Mouse (Mus musculus) forebrain, embryonic 13.5 days (tissue): ENCODE measurements at regions not wholly inside any gene's neighbourhood (a gene's known extent, or its start where the extent isn't known, plus 50 kb on each side); places are given as distances from the start of the nearest gene placed in this dataset.
A peak's percentile ranks its signal among the peaks of the same experiment; 100 is the strongest.

Experiments
- ATAC-seq: fragments of 200-750 bp; cut with Nextera tagmentation; 2 replicates; pipeline ENCODE4 v1.8.0; 2017
- H3K27ac ChIP-seq: fragments of 300-500 bp; sonication (generic); 2 replicates; pipeline ENCODE4 v1.5.1; 2015; ENCODE audit warnings: inconsistent platforms, mild to moderate bottlenecking, moderate library complexity
- H3K27me3 ChIP-seq: fragments of 300-500 bp; sonication (generic); 2 replicates; pipeline ENCODE4 v1.6.1; 2015; ENCODE audit warnings: mild to moderate bottlenecking, inconsistent platforms
- H3K36me3 ChIP-seq: fragments of 300-500 bp; sonication (generic); 2 replicates; pipeline ENCODE4 v1.6.1; 2015; ENCODE audit warnings: mild to moderate bottlenecking, inconsistent platforms; ENCODE audit not compliant: poor library complexity, severe bottlenecking
- H3K4me1 ChIP-seq: fragments of 300-500 bp; sonication (generic); 2 replicates; pipeline ENCODE4 v1.6.1; 2015; ENCODE audit warnings: inconsistent platforms
- H3K4me2 ChIP-seq: fragments of 300-500 bp; sonication (generic); 2 replicates; pipeline ENCODE4 v1.6.1; 2015; ENCODE audit warnings: inconsistent platforms, mild to moderate bottlenecking, moderate library complexity
- H3K4me3 ChIP-seq: fragments of 300-500 bp; sonication (generic); 2 replicates; pipeline ENCODE4 v1.5.1; 2015; ENCODE audit warnings: mild to moderate bottlenecking, inconsistent platforms
- H3K9ac ChIP-seq: fragments of 300-500 bp; sonication (generic); 2 replicates; pipeline ENCODE4 v1.6.1; 2015; ENCODE audit warnings: mild to moderate bottlenecking, inconsistent platforms
- H3K9me3 ChIP-seq: fragments of 300-500 bp; sonication (generic); replicated peaks from 2 replicates; pipeline ENCODE4 v1.6.1; 2016; ENCODE audit warnings: inconsistent platforms
- WGBS: fragments of 180-500 bp; shearing (Covaris S2); methylation state at CpG from one replicate; pipeline ENCODE4 v1.1.7; 2015; 5-methylcytosine and 5-hydroxymethylcytosine counted together

DNA sequence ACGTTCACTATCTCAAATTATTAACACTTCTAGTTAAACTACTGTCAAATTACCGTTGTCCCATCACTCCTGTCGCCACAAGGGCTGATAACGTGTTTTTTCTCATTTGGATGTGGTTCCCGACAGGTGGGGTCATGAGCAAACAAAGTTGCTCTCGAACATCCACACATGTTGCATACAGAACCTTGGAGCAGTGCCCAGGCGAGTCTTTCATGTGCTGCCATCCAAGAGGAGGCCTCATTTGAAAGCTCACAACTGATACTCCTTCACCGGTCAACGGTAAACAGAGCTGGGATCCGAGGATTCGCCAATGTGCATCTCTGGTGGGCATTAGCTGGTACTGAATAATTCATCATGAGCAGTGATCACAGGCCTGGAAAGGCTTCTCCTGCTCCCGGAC lies 253.4 kb upstream of the Usp24 start:
- H3K4me3 ChIP-seq: no peak overlapping the region
- H3K36me3 ChIP-seq: no peaks in the 10 kb centered on the region
- no peak overlapping the region for H3K27ac ChIP-seq
- no peaks in the 10 kb centered on the region for H3K27me3 ChIP-seq
- no peak overlapping the region for H3K4me2 ChIP-seq
- H3K4me1 ChIP-seq: 0 out of 2 replicates have a peak, but pooled peaks cover 4% of the 10 kb centered on the region
- no peak overlapping the region for H3K9ac ChIP-seq
- H3K9me3 ChIP-seq: no peaks in the 10 kb centered on the region
- WGBS: 57% methylated on average over 12 of the region's 12 CpGs
- ATAC-seq: no peak

DNA sequence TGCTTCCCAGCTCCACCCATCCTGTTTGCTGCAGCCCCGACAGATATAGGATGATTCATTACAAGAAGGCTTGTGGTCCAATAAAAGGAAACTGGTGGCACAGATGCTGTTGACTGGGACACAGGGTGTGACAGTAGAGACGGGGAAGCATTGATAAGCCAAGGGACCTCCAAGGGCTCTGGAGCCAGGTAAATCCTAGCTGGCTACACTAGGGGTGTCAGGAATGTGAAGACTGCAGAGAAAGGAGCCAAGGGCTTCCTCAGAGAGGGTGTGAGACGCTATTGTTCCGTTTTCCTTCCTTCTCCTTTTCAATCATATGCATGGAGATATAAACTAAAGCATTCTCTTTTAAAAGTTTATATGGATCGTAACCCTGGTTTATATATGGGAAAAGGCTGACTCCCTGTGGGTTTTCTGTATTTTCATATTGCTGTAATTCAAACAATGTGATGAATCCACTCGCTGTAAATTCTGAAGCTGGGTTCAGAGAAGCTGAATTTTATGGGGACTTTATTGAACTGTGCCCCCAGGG lies 252.1 kb upstream of the Usp24 start:
- WGBS: 81% methylated on average over 6 of the region's 6 CpGs
- H3K4me1 ChIP-seq: 0 out of 2 replicates have a peak, but pooled peaks cover 4% of the 10 kb centered on the region
- H3K27ac ChIP-seq: no peak overlapping the region
- no peak overlapping the region for H3K4me2 ChIP-seq
- H3K4me3 ChIP-seq: no peak overlapping the region
- H3K9me3 ChIP-seq: no peaks in the 10 kb centered on the region
- H3K36me3 ChIP-seq: no peaks in the 10 kb centered on the region
- no peak for ATAC-seq
- H3K9ac ChIP-seq: no peak overlapping the region
- no peaks in the 10 kb centered on the region for H3K27me3 ChIP-seq

DNA sequence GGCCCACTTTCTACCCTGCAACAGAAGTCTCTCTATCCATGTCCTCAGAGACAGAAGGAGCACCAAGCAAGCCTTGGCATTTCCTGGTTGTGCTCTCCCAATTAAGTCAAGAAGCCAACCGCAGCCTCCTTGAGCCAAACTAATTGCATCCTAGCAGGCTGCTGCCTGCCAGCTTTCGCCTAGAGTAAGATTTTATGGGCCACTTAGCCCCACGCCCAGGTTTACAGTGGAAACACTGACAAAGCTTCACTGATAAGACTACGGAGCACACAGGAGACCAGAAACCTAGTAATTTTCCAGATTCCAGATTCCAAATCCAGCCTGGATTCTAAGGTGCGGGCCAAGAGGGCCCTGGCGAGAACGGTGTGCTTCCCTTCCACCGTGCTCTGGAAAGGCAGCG lies 249.0 kb upstream of the Usp24 start:
- H3K9ac ChIP-seq: no peak overlapping the region
- no peak overlapping the region for H3K4me3 ChIP-seq
- ATAC-seq: no peak
- no peak overlapping the region for H3K4me2 ChIP-seq
- H3K9me3 ChIP-seq: no peaks in the 10 kb centered on the region
- H3K27ac ChIP-seq: no peak overlapping the region
- no peaks in the 10 kb centered on the region for H3K36me3 ChIP-seq
- WGBS: 78% methylated on average over 9 of the region's 9 CpGs
- 0 out of 2 replicates have a peak, but pooled peaks cover 4% of the 10 kb centered on the region for H3K4me1 ChIP-seq
- H3K27me3 ChIP-seq: no peaks in the 10 kb centered on the region

DNA sequence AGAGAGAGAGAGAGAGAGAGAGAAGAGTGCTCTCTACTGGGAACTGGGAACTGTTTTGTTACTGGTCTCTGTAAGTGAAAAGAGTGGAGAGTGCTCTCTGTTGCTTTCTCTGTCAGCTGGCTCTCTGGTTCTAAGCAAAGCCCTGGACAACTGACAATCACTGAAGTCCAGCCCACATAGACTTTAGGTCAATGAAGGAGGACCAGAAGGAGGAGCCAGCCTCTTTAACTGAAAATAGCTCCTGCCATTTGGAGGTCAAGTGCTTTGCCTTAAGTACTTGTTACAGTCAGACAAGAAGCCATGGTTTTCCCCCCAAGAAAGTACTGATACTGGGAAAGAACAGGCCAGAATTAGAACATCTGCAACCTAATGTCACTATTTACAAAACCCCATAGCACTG lies 232.5 kb upstream of the Usp24 start:
- Histone ChIP-seq H3K4me2 (no peak overlapping the region), H3K27me3 (no peaks in the 10 kb centered on the region), H3K9ac (no peak overlapping the region), H3K4me3 (no peak overlapping the region), H3K9me3 (no peaks in the 10 kb centered on the region), H3K27ac (no peak overlapping the region), H3K36me3 (no peaks in the 10 kb centered on the region), H3K4me1 (no peaks in the 10 kb centered on the region)
- no peak for ATAC-seq

DNA sequence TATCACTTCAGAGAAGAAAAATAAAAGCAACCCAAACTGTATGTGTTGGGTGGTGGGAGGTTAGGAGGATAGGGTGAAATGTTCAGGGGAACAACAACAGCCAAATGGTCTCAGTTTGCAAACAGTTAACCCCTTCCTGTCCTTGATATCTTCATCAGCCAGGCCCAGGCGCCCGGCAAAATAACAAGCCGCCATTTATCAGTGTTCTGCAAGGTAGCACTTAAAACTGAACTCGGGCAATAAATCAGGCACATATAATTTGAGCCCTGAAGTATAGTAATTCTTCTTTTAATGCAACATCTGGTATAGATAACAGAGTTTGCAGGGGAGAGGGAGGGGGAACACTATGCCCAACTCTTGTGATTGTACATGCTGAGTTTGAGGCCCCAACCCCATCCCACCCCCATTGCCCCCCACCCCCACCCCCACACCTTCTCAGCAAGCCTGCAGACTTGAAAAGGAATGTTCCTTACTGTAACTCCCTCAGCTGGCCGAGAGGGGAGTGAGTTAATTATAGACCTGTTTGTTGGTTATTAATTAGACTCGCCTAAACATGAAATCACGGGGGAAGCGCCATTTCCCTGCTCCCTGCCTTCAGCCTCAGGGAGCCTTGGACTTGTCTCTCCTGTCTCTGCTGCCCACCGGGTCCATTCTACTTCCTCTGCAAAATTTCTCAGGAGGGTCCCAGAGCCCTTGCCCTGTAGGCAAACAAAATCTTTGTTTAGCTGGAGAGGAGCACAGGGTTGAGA lies 223.9 kb upstream of the Usp24 start:
- H3K4me3 ChIP-seq: no peak overlapping the region
- no peaks in the 10 kb centered on the region for H3K27me3 ChIP-seq
- WGBS: 67% methylated on average over 9 of the region's 9 CpGs
- H3K4me2 ChIP-seq: no peak overlapping the region
- ATAC-seq: no peak
- H3K4me1 ChIP-seq: 0 out of 2 replicates have a peak, but pooled peaks cover 4% of the 10 kb centered on the region
- H3K27ac ChIP-seq: no peak overlapping the region
- no peak overlapping the region for H3K9ac ChIP-seq
- no peaks in the 10 kb centered on the region for H3K9me3 ChIP-seq
- H3K36me3 ChIP-seq: no peaks in the 10 kb centered on the region

DNA sequence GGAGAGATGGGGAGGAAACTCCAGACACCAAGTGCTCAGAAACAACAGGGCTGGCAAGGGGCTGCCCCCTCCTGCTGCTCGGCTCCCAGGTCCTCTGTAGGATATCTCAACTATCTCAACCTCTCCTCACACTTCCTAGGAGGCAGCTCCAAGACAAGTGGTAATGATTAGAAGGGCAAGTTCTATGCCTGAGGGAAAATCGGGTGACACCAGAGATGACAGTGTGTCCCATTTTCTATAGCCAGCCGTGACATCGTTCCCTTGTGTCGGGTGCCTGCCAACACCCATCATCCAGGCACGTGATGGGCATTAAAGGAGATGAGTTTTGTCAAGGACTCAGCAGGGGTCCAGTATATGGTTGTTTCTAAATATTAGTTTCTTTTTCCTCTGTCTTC lies 223.3 kb upstream of the Usp24 start:
- Histone ChIP-seq H3K4me2 (no peak overlapping the region), H3K27me3 (no peaks in the 10 kb centered on the region), H3K4me3 (no peak overlapping the region), H3K27ac (no peak overlapping the region), H3K9me3 (no peaks in the 10 kb centered on the region), H3K4me1 (0 out of 2 replicates have a peak, but pooled peaks cover 4% of the 10 kb centered on the region), H3K36me3 (no peaks in the 10 kb centered on the region), H3K9ac (no peak overlapping the region)
- ATAC-seq: no peak
- WGBS: 80% methylated on average over 6 of the region's 6 CpGs

DNA sequence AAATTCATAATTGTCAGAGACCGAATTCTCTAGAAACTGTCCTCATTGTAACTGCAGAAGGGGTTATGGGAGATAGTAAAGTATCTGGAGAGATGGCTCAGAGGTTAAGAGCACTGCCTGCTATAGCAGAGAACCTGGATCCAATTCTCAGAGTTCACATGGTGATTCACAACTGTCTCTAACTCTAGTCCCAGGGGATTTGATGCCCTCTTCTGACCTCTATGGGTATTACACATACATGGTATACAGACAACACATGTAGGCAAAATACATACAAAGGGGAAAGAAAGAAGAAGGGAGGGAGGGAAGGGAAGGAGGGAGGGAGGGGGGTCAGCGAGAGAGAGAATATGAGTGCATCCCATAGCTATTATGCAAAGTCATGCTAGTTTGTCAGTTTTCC lies 222.8 kb upstream of the Usp24 start:
- no peaks in the 10 kb centered on the region for H3K36me3 ChIP-seq
- ATAC-seq: no peak
- no peak overlapping the region for H3K27ac ChIP-seq
- H3K9ac ChIP-seq: no peak overlapping the region
- no peaks in the 10 kb centered on the region for H3K27me3 ChIP-seq
- H3K4me3 ChIP-seq: no peak overlapping the region
- peaks cover under 1% of the 10 kb centered on the region for H3K9me3 ChIP-seq
- 0 out of 2 replicates have a peak, but pooled peaks cover 4% of the 10 kb centered on the region for H3K4me1 ChIP-seq
- H3K4me2 ChIP-seq: no peak overlapping the region
- 86% methylated on average over 2 of the region's 2 CpGs for WGBS

DNA sequence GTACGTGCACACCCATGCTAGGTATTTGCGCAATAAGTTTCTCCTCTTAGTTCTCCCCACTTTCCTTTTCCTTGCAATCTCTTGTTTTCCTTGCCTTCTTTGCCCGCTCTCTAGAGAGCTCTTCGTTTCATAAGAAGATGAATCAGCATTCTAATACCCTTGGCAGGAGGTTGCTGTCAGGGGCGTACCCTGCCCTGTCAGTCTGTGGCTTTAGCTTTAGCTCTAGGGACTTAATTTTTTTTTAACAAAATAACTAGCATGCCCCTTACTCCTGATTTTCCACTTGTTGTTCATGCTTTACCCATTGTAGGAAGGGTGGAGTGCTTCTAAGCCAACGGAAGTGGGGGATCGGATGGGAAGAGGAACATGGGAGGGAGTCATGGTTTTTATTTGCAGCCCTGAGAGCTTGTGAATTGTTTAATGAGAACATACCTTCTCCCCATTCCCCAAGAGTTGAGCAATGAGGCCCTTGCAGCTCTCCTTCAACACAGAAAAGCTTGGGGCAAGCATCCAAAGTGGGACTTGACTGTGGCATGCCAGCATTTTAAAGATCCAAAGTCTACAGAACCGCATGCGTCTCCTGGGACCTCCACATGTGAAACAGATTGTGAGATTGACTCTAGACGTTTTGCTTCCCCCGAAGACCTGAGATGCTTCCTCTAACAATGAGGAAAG lies 221.0 kb upstream of the Usp24 start:
- WGBS: 89% methylated on average over 11 of the region's 11 CpGs
- no peak overlapping the region for H3K4me2 ChIP-seq
- H3K9ac ChIP-seq: no peak overlapping the region
- H3K4me3 ChIP-seq: no peak overlapping the region
- H3K36me3 ChIP-seq: no peaks in the 10 kb centered on the region
- no peak for ATAC-seq
- H3K4me1 ChIP-seq: peaks cover 8% of the 10 kb centered on the region; the same call in 1 of the 2 replicates
- H3K27ac ChIP-seq: no peak overlapping the region
- no peaks in the 10 kb centered on the region for H3K27me3 ChIP-seq
- H3K9me3 ChIP-seq: peaks cover 5% of the 10 kb centered on the region

DNA sequence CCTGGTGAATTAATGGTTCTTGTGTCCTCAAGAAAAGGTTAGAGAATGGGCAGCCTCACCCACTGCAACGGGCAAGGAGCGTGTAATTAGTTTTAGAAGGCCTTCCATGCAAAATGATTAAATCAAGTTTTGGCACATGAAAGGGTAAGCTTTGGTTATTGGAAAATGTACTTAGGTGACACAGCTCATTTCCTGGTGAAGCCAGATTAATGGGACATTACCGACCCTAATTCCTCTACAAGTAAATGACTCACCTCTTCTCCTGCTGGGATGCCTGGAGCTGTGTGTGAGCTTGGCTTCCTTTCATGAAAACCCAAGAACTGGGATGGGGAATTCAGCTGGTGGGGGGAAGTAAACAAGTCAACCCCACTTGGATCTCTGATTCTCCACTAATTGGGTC lies 219.9 kb upstream of the Usp24 start:
- no peaks in the 10 kb centered on the region for H3K36me3 ChIP-seq
- WGBS: 54% methylated on average over 3 of the region's 3 CpGs

DNA sequence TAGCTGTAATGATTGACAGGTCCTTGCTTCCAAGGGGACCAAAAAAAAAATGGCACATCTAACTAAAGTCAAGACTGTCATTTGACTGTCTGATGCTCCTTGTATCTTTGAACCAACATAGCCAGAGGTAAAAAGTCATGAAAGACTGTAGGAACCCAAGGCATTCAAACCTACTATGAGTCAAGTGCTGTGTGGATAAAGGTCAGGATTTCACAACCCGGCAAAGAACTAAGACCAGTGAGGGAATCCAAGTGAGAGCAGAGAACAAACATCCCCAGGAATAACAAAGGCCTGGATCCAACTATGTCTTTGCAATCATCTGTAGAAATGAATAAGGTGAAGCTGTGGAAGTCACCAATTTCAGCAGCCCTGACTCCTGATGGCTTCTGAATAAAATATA lies 218.2 kb upstream of the Usp24 start:
- no peak overlapping the region for H3K4me2 ChIP-seq
- WGBS: 94% methylated on average over 1 of the region's 1 CpGs
- peaks cover 32% of the 10 kb centered on the region for H3K4me1 ChIP-seq
- H3K4me3 ChIP-seq: no peak overlapping the region
- no peak overlapping the region for H3K9ac ChIP-seq
- H3K27me3 ChIP-seq: no peaks in the 10 kb centered on the region; the same call in 1 of the 2 replicates
- no peaks in the 10 kb centered on the region for H3K36me3 ChIP-seq
- peaks cover 5% of the 10 kb centered on the region for H3K9me3 ChIP-seq
- no peak for ATAC-seq
- no peak overlapping the region for H3K27ac ChIP-seq

More for the DNA sequence above, 219.9 kb upstream of the Usp24 start:
- no peak overlapping the region for H3K4me3 ChIP-seq
- no peak overlapping the region for H3K27ac ChIP-seq
- H3K4me1 ChIP-seq: peaks cover 19% of the 10 kb centered on the region
- H3K9ac ChIP-seq: no peak overlapping the region
- no peaks in the 10 kb centered on the region; the same call in 1 of the 2 replicates for H3K27me3 ChIP-seq
- H3K9me3 ChIP-seq: peaks cover 5% of the 10 kb centered on the region
- no peak overlapping the region for H3K4me2 ChIP-seq
- ATAC-seq: no peak

DNA sequence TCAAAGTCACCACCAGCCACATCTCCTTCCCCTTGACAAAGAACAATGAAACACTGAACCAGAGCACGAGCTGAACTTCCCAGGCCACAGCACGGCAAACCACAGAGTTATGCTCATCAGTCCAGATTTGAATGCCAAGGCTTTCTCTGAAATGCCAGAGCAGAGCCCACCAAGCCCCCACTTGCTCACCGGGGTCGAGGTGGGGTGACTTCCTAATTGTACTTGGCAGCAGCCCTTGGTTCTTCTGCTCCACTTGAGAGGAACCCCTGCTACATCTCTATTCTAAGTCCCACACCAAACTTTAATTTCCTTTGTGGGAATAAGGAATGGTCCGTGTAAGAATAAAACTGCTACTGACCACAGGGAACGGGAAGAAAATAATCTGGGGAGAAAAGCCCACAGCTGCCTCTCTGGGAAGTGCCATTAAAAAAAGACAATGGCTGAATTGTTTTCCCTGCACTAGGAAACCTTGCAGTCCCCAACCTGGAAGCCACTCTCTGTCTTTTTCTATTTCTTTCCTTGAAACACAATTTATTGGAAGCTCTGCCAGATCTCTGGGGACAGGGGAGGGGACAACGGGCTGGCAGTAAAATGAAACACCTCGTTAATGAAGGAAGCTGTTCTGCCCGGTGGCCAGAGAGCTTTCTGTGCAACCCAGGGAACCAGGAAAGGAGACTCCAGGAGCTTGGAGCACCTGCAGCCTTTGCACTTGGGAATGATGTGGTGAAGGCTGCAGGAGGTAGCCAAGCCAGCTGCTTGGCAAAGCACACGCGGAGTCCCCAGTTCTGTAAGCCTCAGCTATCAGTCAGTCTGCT lies 215.6 kb upstream of the Usp24 start:
- 26% methylated on average over 11 of the region's 11 CpGs for WGBS

DNA sequence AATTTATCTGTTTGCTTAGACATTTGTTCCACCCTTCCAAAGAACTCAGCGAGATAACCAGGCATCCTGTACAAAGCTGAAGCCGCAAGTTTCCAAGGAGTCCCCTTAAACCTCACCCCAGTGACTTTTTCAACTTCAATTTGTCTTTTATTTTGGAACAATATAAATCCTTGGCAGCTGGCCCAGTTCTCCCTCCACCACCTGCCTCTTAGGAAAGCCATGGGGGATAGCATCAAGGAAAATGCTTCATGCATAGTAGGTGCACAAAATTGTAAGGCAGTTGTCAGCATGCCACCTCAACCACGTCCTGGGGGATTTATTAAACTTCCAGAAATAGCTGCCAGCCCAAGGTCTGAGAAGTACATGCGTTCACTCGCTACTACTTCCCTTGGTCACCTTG lies 214.1 kb upstream of the Usp24 start:
- no peak for ATAC-seq
- Histone ChIP-seq H3K9ac (no peak overlapping the region), H3K9me3 (peaks cover 5% of the 10 kb centered on the region), H3K27ac (peak overlapping the region; percentile 81), H3K4me2 (peak overlapping the region; percentile 14), H3K4me1 (peaks cover 51% of the 10 kb centered on the region), H3K4me3 (no peak overlapping the region), H3K27me3 (no peaks in the 10 kb centered on the region; the same call in 1 of the 2 replicates), H3K36me3 (no peaks in the 10 kb centered on the region)
- WGBS: 31% methylated on average over 5 of the region's 5 CpGs

More for the DNA sequence above, 215.6 kb upstream of the Usp24 start:
- H3K9ac ChIP-seq: no peak overlapping the region
- H3K27me3 ChIP-seq: no peaks in the 10 kb centered on the region; the same call in 1 of the 2 replicates
- no peaks in the 10 kb centered on the region for H3K36me3 ChIP-seq
- peak overlapping the region; percentile 16; the same call in 1 of the 2 replicates for H3K27ac ChIP-seq
- H3K4me3 ChIP-seq: no peak overlapping the region
- H3K4me1 ChIP-seq: peaks cover 51% of the 10 kb centered on the region
- ATAC-seq: no peak
- no peak overlapping the region for H3K4me2 ChIP-seq
- H3K9me3 ChIP-seq: peaks cover 5% of the 10 kb centered on the region
